Mouse (Mus musculus) lung, embryonic 14.5 days (tissue): ENCODE results near the gene Pou2f1. TPM values are rescaled to one million over a fixed set of nuclear protein-coding genes. Genes with fewer than 3 reads are reported as not detected.

Experiments used
- ATAC-seq: fragments of 200-750 bp; cut with Nextera tagmentation; 2 replicates; pipeline ENCODE4 v1.8.0; 2017; ENCODE audit warnings: mild to moderate bottlenecking, moderate TSS enrichment, moderate library complexity; ENCODE audit not compliant: insufficient read depth
- DNase-seq: peaks from one replicate; pipeline ENCODE4 v3.0.0-alpha.2; 2015
- H3K27ac ChIP-seq: fragments of 300-500 bp; sonication (generic); 2 replicates; pipeline ENCODE4 v1.5.1; 2014; ENCODE audit warnings: low read depth, mild to moderate bottlenecking, moderate library complexity
- H3K27me3 ChIP-seq: fragments of 300-500 bp; sonication (generic); 2 replicates; pipeline ENCODE4 v1.6.1; 2014; ENCODE audit warnings: low read length, control low read depth; ENCODE audit not compliant: insufficient read depth
- H3K36me3 ChIP-seq: fragments of 300-500 bp; sonication (generic); 2 replicates; pipeline ENCODE4 v1.6.1; 2014; ENCODE audit warnings: control low read depth; ENCODE audit not compliant: insufficient read depth
- H3K4me1 ChIP-seq: fragments of 300-500 bp; sonication (generic); 2 replicates; pipeline ENCODE4 v1.6.1; 2014; ENCODE audit warnings: antibody characterized with exemption, control low read depth; ENCODE audit not compliant: insufficient read depth
- H3K4me2 ChIP-seq: fragments of 300-500 bp; sonication (generic); 2 replicates; pipeline ENCODE4 v1.6.1; 2014; ENCODE audit warnings: mild to moderate bottlenecking
- H3K4me3 ChIP-seq: fragments of 300-500 bp; sonication (generic); 2 replicates; pipeline ENCODE4 v1.5.1; 2014; ENCODE audit warnings: low read depth, low read length
- H3K9ac ChIP-seq: fragments of 300-500 bp; sonication (generic); 2 replicates; pipeline ENCODE4 v1.6.1; 2014
- H3K9me3 ChIP-seq: fragments of 300-500 bp; sonication (generic); 2 replicates; pipeline ENCODE4 v1.6.1; 2016; ENCODE audit warnings: low read depth, low read length, control low read depth
- CTCF ChIP-seq: IDR thresholded peaks from 2 replicates; pipeline ENCODE4 v1.5.1; 2016; ENCODE audit warnings: antibody characterized with exemption, low read depth
- WGBS: fragments of 180-500 bp; shearing (Covaris S2); extraction: QIAGEN DNeasy Blood & Tissue Kit; methylation state at CpG from one replicate; pipeline ENCODE4 v1.1.7; 2014; 5-methylcytosine and 5-hydroxymethylcytosine counted together
- polyA plus RNA-seq: library from polyadenylated mRNA; unstranded; fragments of >200 nt; fragmentation: Nextera tagmentation; extraction: Ambion mirVana; gene quantifications from 2 replicates; pipeline ENCODE4 v1.2.1, GENCODE M21; 2014

Gene Pou2f1
- polyA plus RNA-seq, 1 experiment from 2014 or later = 22.5 TPM

DNA sequence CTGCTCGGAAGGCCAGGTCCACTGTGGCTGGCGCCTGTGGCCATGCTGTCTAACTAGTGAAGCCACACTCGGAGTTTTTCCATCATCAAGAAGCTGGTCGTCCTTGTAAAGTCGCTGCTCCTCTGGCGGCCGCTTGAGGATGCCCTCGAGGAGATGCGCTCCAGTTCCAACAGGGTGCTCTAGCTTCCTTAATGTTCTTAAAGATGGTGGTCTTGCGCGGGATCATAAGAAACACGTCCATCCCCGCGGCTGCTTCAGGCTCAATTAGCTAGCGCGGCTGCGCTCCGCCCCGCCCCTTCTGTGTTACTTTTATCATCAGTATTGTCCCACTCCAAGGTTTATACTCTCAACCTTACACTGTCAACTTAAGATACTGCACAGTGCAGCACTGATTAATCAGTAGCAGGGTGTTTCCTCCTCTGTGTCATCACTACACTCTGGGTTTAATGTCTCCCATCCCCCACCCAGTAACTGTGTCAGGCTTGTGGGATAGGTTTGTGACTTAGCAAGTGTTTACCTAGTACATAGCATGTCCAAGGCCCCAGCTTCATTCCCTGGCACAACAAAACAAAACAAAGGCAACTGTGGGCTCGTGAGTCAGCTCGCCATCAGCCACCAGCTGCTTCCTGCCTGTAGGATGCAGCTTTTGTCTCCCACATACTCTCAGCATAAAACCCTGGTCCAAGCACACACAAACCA, 41.1 kb upstream of the Pou2f1 start:
- ATAC-seq = peak; percentile 10; the same call in 1 of the 2 replicates
- Histone ChIP-seq H3K9ac (no peak overlapping the region), H3K27ac (no peak overlapping the region), H3K9me3 (no peaks in the 10 kb centered on the region), H3K4me2 (no peak overlapping the region), H3K36me3 (no peaks in the 10 kb centered on the region), H3K4me1 (peaks cover 26% of the 10 kb centered on the region), H3K4me3 (no peak overlapping the region), H3K27me3 (no peaks in the 10 kb centered on the region)
- 66% methylated on average over 21 of the region's 21 CpGs for WGBS
- no peak for TF ChIP-seq CTCF
- DNase-seq = peak; percentile 45

DNA sequence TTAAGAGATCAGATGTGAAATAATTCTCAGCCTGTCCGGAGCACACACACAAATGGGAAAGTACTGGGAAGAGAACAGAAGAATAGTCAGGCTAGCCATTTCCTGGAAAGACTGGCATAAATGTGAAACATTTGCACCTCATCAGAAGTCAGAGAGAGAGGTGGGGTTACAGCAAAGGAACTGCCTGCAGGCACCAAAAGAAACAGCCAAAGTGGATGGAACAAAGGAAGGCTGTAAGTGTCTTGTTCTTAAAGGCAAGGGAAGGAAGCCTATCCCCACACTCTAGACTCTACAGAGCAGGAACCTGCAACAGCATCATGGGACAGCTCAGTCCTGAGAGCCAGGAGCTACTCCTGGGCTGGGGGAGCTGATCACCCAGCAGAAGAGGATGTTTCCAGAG, 39.0 kb upstream of the Pou2f1 start:
- H3K4me2 ChIP-seq = no peak overlapping the region
- no peak overlapping the region for H3K9ac ChIP-seq
- no peaks in the 10 kb centered on the region for H3K27me3 ChIP-seq
- 54% methylated on average over 1 of the region's 1 CpGs for WGBS
- ATAC-seq = no peak
- TF ChIP-seq CTCF = no peak
- H3K9me3 ChIP-seq = no peaks in the 10 kb centered on the region
- H3K4me3 ChIP-seq = no peak overlapping the region
- DNase-seq = no peak
- no peak overlapping the region for H3K27ac ChIP-seq
- no peaks in the 10 kb centered on the region for H3K36me3 ChIP-seq
- H3K4me1 ChIP-seq = peaks cover 23% of the 10 kb centered on the region

DNA sequence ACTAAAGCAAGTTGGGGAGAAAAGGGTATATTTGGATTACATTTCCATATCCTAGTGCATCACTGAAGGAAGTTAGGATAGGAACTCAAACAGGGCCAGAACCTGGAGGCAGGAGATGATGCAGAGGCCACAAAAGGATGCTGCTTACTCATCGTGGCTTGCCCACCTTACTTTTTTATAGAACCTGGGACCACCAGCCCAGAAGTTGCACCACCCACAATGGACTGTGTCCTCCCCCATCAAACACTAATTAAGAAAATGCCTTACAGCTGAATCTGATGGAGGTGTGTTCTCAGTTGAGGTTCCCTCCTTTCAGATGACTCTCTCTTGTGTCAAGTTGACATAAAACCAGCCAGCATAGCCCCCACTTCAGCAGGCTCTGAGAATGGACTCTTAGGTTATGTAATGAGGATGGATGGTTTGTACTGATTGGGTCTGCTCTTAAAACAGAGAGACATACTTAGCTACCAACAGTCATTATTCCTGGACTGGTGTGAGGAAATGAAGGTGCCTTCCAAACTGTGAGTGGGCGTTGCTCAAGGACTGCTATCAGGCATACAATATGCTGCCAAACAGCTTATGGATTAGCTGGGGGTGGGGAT, 36.4 kb upstream of the Pou2f1 start:
- no peak for TF ChIP-seq CTCF
- DNase-seq (no peak), ATAC-seq (no peak)
- 84% methylated on average over 2 of the region's 2 CpGs for WGBS
- no peak overlapping the region for H3K4me3 ChIP-seq
- H3K27ac ChIP-seq = no peak overlapping the region
- no peak overlapping the region for H3K9ac ChIP-seq
- no peaks in the 10 kb centered on the region for H3K27me3 ChIP-seq
- H3K4me2 ChIP-seq = no peak overlapping the region
- no peaks in the 10 kb centered on the region for H3K9me3 ChIP-seq
- H3K36me3 ChIP-seq = no peaks in the 10 kb centered on the region
- H3K4me1 ChIP-seq = 0 out of 2 replicates have a peak, but pooled peaks cover 5% of the 10 kb centered on the region

DNA sequence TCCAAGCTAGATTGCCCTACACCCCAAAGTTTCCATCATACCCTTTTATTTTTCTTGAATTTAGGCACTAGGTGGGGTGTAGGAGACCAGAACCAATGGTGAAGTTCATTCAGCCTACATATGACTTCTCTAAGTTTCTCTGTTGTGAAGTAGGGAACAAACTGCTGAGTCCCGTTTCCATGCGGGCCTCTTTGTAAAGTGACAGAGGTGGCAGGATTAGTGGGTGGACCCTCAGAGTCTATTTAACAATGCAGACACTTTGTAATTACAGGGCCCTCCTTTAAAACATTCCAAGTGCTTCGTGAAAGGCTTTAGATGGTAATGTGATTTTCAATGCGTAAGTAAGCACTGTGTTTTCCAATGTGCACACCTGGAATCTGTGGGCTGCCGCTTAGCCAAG, 32.6 kb upstream of the Pou2f1 start:
- Histone ChIP-seq H3K4me3 (no peak overlapping the region), H3K27me3 (no peaks in the 10 kb centered on the region), H3K36me3 (no peaks in the 10 kb centered on the region), H3K9ac (no peak overlapping the region), H3K27ac (no peak overlapping the region), H3K4me1 (0 out of 2 replicates have a peak, but pooled peaks cover 3% of the 10 kb centered on the region), H3K9me3 (no peaks in the 10 kb centered on the region), H3K4me2 (no peak overlapping the region)
- WGBS = 59% methylated on average over 5 of the region's 5 CpGs
- no peak for TF ChIP-seq CTCF
- DNase-seq (no peak), ATAC-seq (no peak)

DNA sequence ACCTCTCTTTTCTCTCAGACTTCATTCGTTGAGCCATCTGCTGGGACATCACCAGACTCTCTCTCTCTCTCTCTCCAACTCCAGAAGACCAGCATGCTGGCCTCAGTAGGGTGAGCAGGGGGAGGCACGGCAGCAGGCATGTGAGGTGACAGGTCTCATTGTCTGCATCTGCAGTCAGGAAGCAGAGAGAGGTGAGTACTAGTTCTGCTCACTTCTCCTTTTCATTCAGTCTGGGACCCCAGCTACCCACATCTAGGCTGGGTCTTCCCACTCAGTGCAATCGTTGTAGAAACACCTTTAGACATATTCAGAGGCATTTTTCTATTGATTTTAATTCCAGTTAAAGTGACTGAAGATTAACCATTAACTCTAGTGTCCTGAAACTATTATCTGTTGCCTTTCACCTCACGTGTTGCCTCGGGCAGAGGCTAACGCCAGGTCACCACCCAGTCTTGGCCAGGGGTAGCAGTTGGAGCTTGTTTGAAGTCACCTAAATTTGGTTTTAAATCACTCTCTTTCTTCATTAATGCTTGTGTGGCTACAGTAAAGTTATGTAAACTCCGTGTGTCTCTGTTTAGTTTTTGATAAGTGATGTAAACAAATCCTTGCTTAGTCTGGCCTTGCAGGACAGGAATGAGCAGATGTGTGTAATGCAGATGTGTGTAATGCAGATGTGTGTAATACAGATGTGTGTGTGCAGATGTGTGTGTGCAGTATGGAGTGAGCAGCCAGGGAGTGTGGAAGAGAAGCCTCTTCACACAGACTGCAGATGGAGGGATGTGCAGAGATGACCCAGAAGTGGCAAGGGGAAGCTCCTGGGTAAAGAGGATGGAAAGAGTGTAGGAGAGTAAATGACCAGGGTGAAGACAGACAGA, 29.4 kb upstream of the Pou2f1 start:
- Histone ChIP-seq H3K36me3 (no peaks in the 10 kb centered on the region), H3K27ac (no peak overlapping the region), H3K4me2 (no peak overlapping the region), H3K9me3 (no peaks in the 10 kb centered on the region), H3K9ac (no peak overlapping the region), H3K27me3 (no peaks in the 10 kb centered on the region), H3K4me3 (no peak overlapping the region), H3K4me1 (0 out of 2 replicates have a peak, but pooled peaks cover 3% of the 10 kb centered on the region)
- peak; percentile 48 for DNase-seq
- TF ChIP-seq CTCF = no peak
- peak; percentile 87 for ATAC-seq
- 22% methylated on average over 7 of the region's 7 CpGs for WGBS

DNA sequence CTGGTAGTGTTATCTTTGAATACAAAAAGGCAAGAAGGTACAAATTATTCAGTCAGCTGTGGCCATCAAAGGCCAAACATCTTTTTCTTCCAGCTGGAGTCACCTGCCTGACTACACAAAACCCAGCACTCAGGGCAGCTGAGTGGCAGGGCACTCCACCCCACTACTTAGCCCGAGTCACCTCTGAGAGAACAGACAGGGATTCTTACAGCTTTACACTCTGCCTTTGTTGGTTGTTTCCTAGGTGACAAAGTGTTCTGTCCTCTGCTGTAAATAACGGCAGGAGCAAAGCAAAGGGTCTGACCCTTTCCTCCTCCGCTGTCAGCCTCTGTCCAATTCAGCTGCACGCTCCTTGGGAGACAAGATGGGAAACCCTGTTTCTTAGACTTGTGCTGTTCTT, 21.5 kb upstream of the Pou2f1 start:
- ATAC-seq (no peak), DNase-seq (no peak)
- Histone ChIP-seq H3K27ac (no peak overlapping the region), H3K4me2 (no peak overlapping the region), H3K36me3 (no peaks in the 10 kb centered on the region), H3K27me3 (no peaks in the 10 kb centered on the region), H3K4me1 (no peaks in the 10 kb centered on the region), H3K4me3 (no peak overlapping the region), H3K9ac (no peak overlapping the region), H3K9me3 (no peaks in the 10 kb centered on the region)
- WGBS = 33% methylated on average over 4 of the region's 4 CpGs
- no peak for TF ChIP-seq CTCF

DNA sequence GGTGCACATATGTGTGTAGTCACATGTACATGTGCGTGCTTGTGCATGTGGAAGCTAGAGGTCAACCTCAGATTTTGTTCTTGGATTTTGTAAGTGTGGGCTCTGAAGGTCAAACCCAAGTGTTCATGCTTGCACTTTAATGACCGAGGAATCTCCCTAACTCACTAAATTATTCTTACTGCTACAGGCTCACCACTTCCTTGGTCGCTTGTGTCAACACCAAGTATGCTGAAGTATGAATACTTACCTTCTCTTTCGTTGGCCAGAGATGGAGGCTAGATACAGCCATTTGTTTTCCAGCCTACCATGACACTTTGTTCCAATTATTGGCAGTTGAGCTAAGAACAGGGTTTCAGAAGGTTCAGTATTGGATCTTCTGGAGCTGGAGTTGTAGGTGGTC, 14.7 kb upstream of the Pou2f1 start:
- no peaks in the 10 kb centered on the region for H3K36me3 ChIP-seq
- no peak overlapping the region for H3K4me2 ChIP-seq
- H3K9me3 ChIP-seq = no peaks in the 10 kb centered on the region
- H3K4me1 ChIP-seq = no peaks in the 10 kb centered on the region
- WGBS = 78% methylated on average over 4 of the region's 4 CpGs
- TF ChIP-seq CTCF = no peak
- no peaks in the 10 kb centered on the region for H3K27me3 ChIP-seq
- DNase-seq = no peak
- no peak overlapping the region for H3K4me3 ChIP-seq
- H3K9ac ChIP-seq = no peak overlapping the region
- H3K27ac ChIP-seq = no peak overlapping the region
- no peak for ATAC-seq
